Mouse (Mus musculus) heart, adult 2 months (tissue): ENCODE measurements around the gene Mob3b.

Experiments used
- CTCF ChIP-seq: fragments of 200-600 bp; IDR thresholded peaks from 2 replicates; pipeline ENCODE4 v1.8.1; 2022; ENCODE audit warnings: antibody characterized with exemption, mild to moderate bottlenecking, moderate library complexity
- POLR2A ChIP-seq: fragments of 200-500 bp; IDR thresholded peaks from 2 replicates; pipeline ENCODE4 v1.6.1; 2011; ENCODE audit warnings: mild to moderate bottlenecking, low read depth, low read length, control low read depth; ENCODE audit not compliant: insufficient read depth

DNA sequence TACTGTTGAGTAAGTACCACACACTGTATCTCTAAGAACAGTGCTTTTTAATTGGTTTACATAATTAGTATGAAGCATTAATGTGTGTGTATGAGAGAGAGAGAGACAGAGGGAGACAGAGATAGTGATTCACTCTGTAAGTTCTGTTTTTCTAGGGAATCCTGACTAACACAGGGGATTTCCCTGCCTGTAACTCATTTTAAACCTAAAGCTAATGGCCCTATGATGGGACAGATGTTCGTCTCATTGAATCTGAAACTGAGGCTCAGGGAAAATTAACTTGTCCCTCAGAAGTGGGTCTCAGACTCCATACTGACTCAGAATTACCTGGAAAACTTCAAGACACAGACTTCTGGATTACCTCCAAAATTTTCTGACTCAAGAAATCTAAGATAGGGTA, 96.3 kb downstream of the Mob3b start:
- no peak for TF ChIP-seq POLR2A
- no peak for TF ChIP-seq CTCF
